ENCODE assay signal across 8 mouse cellular contexts in the genomic region with DNA sequence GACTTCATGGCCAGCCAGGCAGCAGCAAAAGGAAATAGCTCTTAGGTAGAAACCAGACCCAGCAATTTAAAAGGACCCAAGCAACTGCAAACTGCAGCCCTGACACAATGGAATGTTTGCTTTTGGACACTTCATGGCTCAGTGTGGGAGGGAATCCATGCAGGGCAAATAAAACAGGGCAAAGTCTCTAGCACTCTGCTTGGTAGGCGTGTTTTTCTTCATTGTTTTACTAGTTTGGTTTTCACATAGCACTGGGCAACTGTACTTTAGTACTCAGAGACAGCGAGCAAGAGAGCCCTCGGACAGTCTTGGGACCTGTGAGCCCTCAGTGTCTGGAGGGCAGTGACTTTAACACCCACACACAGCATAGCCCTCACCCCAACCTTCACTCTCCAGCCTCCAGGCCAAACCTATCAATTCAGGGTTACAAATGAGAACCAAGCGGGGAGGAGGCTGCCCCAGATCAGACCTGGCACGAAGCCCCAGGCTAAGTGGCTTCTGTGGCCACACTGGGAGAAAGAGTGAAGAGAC. TPM values are rescaled to one million over a fixed set of nuclear protein-coding genes. Genes with fewer than 3 reads are reported as not detected.
DNase-seq lines count a peak whose midpoint lies in the region; ATAC-seq and TF ChIP-seq lines count a peak whose summit lies in the region.

No protein-coding gene starts in this region.

- H3K27ac ChIP-seq in embryonic facial prominence, embryonic 12.5 days, result peak overlapping the region; percentile 84
- H3K27ac ChIP-seq in kidney, embryonic 14.5 days (ENCODE audit: low read depth, low read length), result peak overlapping the region; percentile 90
- H3K27ac ChIP-seq in lung, postnatal 0 days (ENCODE audit: low read length), result peak overlapping the region; percentile 91

- DNase-seq in adrenal gland, postnatal 10 days, result peak; percentile 60
- no peak for DNase-seq in adrenal gland, postnatal 4 days (ENCODE audit: low spot score in 2 of 2)
- DNase-seq in lung, postnatal 0 days (ENCODE audit: low spot score), result peak; percentile 92
- DNase-seq in thymus, postnatal 36 days, result no peak
- no peak for DNase-seq in right cerebral cortex, postnatal 36 days (ENCODE audit: low spot score in 2 of 2)
- DNase-seq in spleen, postnatal 14 days (ENCODE audit: low spot score in 2 of 2), result no peak

- peak; percentile 53 for TF ChIP-seq EP300 in lung, postnatal 0 days (IDR thresholded peaks at IDR 0.05)

- 0 out of 2 replicates have a peak overlapping the region, but pooled peaks have one; percentile 10 for H3K9ac ChIP-seq in embryonic facial prominence, embryonic 12.5 days
- H3K9ac ChIP-seq in kidney, embryonic 14.5 days (ENCODE audit: low read depth, low read length), result 0 out of 2 replicates have a peak overlapping the region, but pooled peaks have one; percentile 42
- no peak overlapping the region for H3K9ac ChIP-seq in lung, postnatal 0 days (replicated peaks; ENCODE audit: low read depth)

- H3K27me3 ChIP-seq in embryonic facial prominence, embryonic 12.5 days, result no peaks in the 10 kb centered on the region
- H3K27me3 ChIP-seq in kidney, embryonic 14.5 days (ENCODE audit: control insufficient read depth, insufficient read depth, low read length), result no peaks in the 10 kb centered on the region
- H3K27me3 ChIP-seq in lung, postnatal 0 days (replicated peaks; ENCODE audit: insufficient read depth, low read length), result no peaks in the 10 kb centered on the region

- ATAC-seq in embryonic facial prominence, embryonic 12.5 days (ENCODE audit: insufficient number of reproducible peaks, insufficient read depth, low FRiP score, low TSS enrichment), result no peak
- peak; percentile 43 for ATAC-seq in kidney, embryonic 14.5 days (ENCODE audit: low FRiP score, low TSS enrichment)
- peak; percentile 86 for ATAC-seq in lung, postnatal 0 days

- 43% methylated on average over 5 of the region's 5 CpGs for WGBS in embryonic facial prominence, embryonic 12.5 days
- 12% methylated on average over 5 of the region's 5 CpGs for WGBS in kidney, embryonic 14.5 days
- 38% methylated on average over 5 of the region's 5 CpGs for WGBS in lung, postnatal 0 days

- no peaks in the 10 kb centered on the region for H3K9me3 ChIP-seq in embryonic facial prominence, embryonic 12.5 days
- H3K9me3 ChIP-seq in kidney, embryonic 14.5 days (ENCODE audit: control insufficient read depth, low read length), result no peaks in the 10 kb centered on the region
- H3K9me3 ChIP-seq in lung, postnatal 0 days (ENCODE audit: low read length), result no peaks in the 10 kb centered on the region

- no peak for TF ChIP-seq CTCF in lung, postnatal 0 days (IDR thresholded peaks at IDR 0.05)

- peaks cover 62% of the 10 kb centered on the region for H3K4me1 ChIP-seq in embryonic facial prominence, embryonic 12.5 days
- H3K4me1 ChIP-seq in kidney, embryonic 14.5 days (ENCODE audit: control insufficient read depth, insufficient read depth, low read length), result peaks cover 55% of the 10 kb centered on the region
- peaks cover 55% of the 10 kb centered on the region for H3K4me1 ChIP-seq in lung, postnatal 0 days (ENCODE audit: insufficient read depth, low read depth, low read length)

- 0 out of 2 replicates have a peak overlapping the region, but pooled peaks have one; percentile 11 for H3K4me2 ChIP-seq in embryonic facial prominence, embryonic 12.5 days (replicated peaks)
- H3K4me2 ChIP-seq in kidney, embryonic 14.5 days (replicated peaks; ENCODE audit: low read depth, low read length), result peak overlapping the region; percentile 21
- H3K4me2 ChIP-seq in lung, postnatal 0 days (replicated peaks; ENCODE audit: low read depth, low read length), result peak overlapping the region; percentile 32

- peaks cover 8% of the 10 kb centered on the region; the same call in 1 of the 2 replicates for H3K36me3 ChIP-seq in embryonic facial prominence, embryonic 12.5 days
- H3K36me3 ChIP-seq in kidney, embryonic 14.5 days (ENCODE audit: control insufficient read depth, insufficient read depth, low read length), result peaks cover under 1% of the 10 kb centered on the region; the same call in 1 of the 2 replicates
- no peaks in the 10 kb centered on the region for H3K36me3 ChIP-seq in lung, postnatal 0 days (ENCODE audit: insufficient read depth, low read length)

- H3K4me3 ChIP-seq in embryonic facial prominence, embryonic 12.5 days, result no peak overlapping the region
- H3K4me3 ChIP-seq in kidney, embryonic 14.5 days (ENCODE audit: low read length), result no peak overlapping the region
- peak overlapping the region; percentile 2; the same call in 1 of the 2 replicates for H3K4me3 ChIP-seq in lung, postnatal 0 days (ENCODE audit: low read depth, low read length)

RNA-seq across cellular contexts. Expression of a gene that starts 8.0 kb away (rescaled TPM):
- total RNA-seq in adrenal gland, postnatal 10 days (2021), result 100 to 1,000 TPM; 111 to 115 TPM
- total RNA-seq in adrenal gland, postnatal 4 days (2021), result 100 to 1,000 TPM; 115 to 132 TPM
- 35.2 and 37.6 TPM in 2 replicates for polyA plus RNA-seq in embryonic facial prominence, embryonic 12.5 days (2016; fragmentation: Nextera tagmentation; extraction: Ambion mirVana)
- 23.3 and 46.4 TPM in 2 replicates for polyA plus RNA-seq in kidney, embryonic 14.5 days (2014; fragmentation: Nextera tagmentation; extraction: Ambion mirVana)
- polyA plus RNA-seq in lung, postnatal 0 days (2015; fragmentation: Nextera tagmentation; extraction: Ambion mirVana), result 29.3 and 33.4 TPM in 2 replicates

RNA-seq across cellular contexts. Expression of a gene that starts 16.1 kb away (rescaled TPM):
- total RNA-seq in adrenal gland, postnatal 10 days (2021), result 10 to 100 TPM; 16.6 to 21.2 TPM
- total RNA-seq in adrenal gland, postnatal 4 days (2021), result 10 to 100 TPM; 25.3 to 25.9 TPM
- polyA plus RNA-seq in embryonic facial prominence, embryonic 12.5 days (2016; fragmentation: Nextera tagmentation; extraction: Ambion mirVana), result 31.6 and 32.1 TPM in 2 replicates
- 22.0 and 26.8 TPM in 2 replicates for polyA plus RNA-seq in kidney, embryonic 14.5 days (2014; fragmentation: Nextera tagmentation; extraction: Ambion mirVana)
- polyA plus RNA-seq in lung, postnatal 0 days (2015; fragmentation: Nextera tagmentation; extraction: Ambion mirVana), result 11.1 and 12.7 TPM in 2 replicates

RNA-seq across cellular contexts. Expression of a gene that starts 43.5 kb away (rescaled TPM):
- not detected for total RNA-seq in adrenal gland, postnatal 10 days (2021)
- total RNA-seq in adrenal gland, postnatal 4 days (2021), result under 1 TPM; 0.68 to 0.81 TPM
- polyA plus RNA-seq in embryonic facial prominence, embryonic 12.5 days (2016; fragmentation: Nextera tagmentation; extraction: Ambion mirVana), result 0.14 TPM in 1 of 2 replicates, not detected in the other
- 0.27 and 0.95 TPM in 2 replicates for polyA plus RNA-seq in kidney, embryonic 14.5 days (2014; fragmentation: Nextera tagmentation; extraction: Ambion mirVana)
- polyA plus RNA-seq in lung, postnatal 0 days (2015; fragmentation: Nextera tagmentation; extraction: Ambion mirVana), result 0.13 and 0.27 TPM in 2 replicates

RNA-seq across cellular contexts. Expression of a gene that starts 53.4 kb away (rescaled TPM):
- total RNA-seq in adrenal gland, postnatal 10 days (2021), result 10 to 100 TPM; 54.5 to 57.1 TPM
- total RNA-seq in adrenal gland, postnatal 4 days (2021), result 10 to 100 TPM; 66.0 to 69.1 TPM
- 79.8 and 84.5 TPM in 2 replicates for polyA plus RNA-seq in embryonic facial prominence, embryonic 12.5 days (2016; fragmentation: Nextera tagmentation; extraction: Ambion mirVana)
- polyA plus RNA-seq in kidney, embryonic 14.5 days (2014; fragmentation: Nextera tagmentation; extraction: Ambion mirVana), result 64.4 and 79.8 TPM in 2 replicates
- polyA plus RNA-seq in lung, postnatal 0 days (2015; fragmentation: Nextera tagmentation; extraction: Ambion mirVana), result 102 and 110 TPM in 2 replicates

Comparison
In these comparisons a context has a peak if more than half of its experiments do, and no peak if none do; other contexts are left out.
1. DNase-seq: peak in adrenal gland, postnatal 10 days (single experiment) and lung, postnatal 0 days (single experiment); none in adrenal gland, postnatal 4 days (0 of 2), thymus, postnatal 36 days (0 of 2), right cerebral cortex, postnatal 36 days (0 of 2) and spleen, postnatal 14 days (0 of 2).
2. Peak in every context shown above with its lines, with median percentiles within 50 percentile points of each other: H3K27ac ChIP-seq and H3K4me2 ChIP-seq.